Mouse (Mus musculus): ENCODE results near the gene Exd2.

GRCm38 (mm10) chr12:80530052-80530451 is 67.2 kb downstream of the Exd2 start:
- TF ChIP-seq POLR2A (IDR thresholded peaks at IDR 0.05; ENCODE audit: insufficient read depth, low read depth, low read length) = no peak
- TF ChIP-seq CTCF (IDR thresholded peaks at IDR 0.05) = no peak
